21 mouse cellular contexts compared by ENCODE assay signal in genomic region chr6:46696187-46696586, GRCm38 (mm10).
"Had no signal": no experiment of that assay in that cellular context is flagged by ENCODE, and none has a peak within 500 bp of the region (broad histone marks: within the 10 kb centered on the region; RNA-seq: fewer than 3 reads in every experiment).

No protein-coding gene starts in this region.

- H3K27me3 ChIP-seq: kidney, embryonic 15.5 days; midbrain, embryonic 12.5 days; midbrain, embryonic 15.5 days; neural tube, embryonic 12.5 days; neural tube, embryonic 15.5 days had no signal

- DNase-seq: kidney, postnatal 10 days; kidney, postnatal 36 days; layer of hippocampus, postnatal 36 days; liver, postnatal 0 days; lung, embryonic 14.5 days; right cerebral cortex, adult 18-20 months; right cerebral cortex, postnatal 14 days; right cerebral cortex, postnatal 4 days; thymus, adult 2 months; thymus, postnatal 14 days; thymus, postnatal 4 days had no signal

- ATAC-seq: liver, postnatal 0 days; lung, postnatal 0 days; midbrain, embryonic 15.5 days had no signal

- H3K4me1 ChIP-seq: kidney, embryonic 15.5 days; midbrain, embryonic 12.5 days; midbrain, embryonic 15.5 days; neural tube, embryonic 12.5 days had no signal

- H3K36me3 ChIP-seq: kidney, embryonic 15.5 days; midbrain, embryonic 12.5 days; midbrain, embryonic 15.5 days; neural tube, embryonic 12.5 days; neural tube, embryonic 15.5 days had no signal

- H3K4me3 ChIP-seq: kidney, embryonic 15.5 days; left cerebral cortex, adult 2 months; midbrain, embryonic 12.5 days; midbrain, embryonic 15.5 days; neural tube, embryonic 12.5 days; neural tube, embryonic 15.5 days had no signal

- H3K9me3 ChIP-seq: kidney, embryonic 15.5 days; midbrain, embryonic 12.5 days; midbrain, embryonic 15.5 days; neural tube, embryonic 12.5 days; neural tube, embryonic 15.5 days had no signal

- H3K4me2 ChIP-seq: kidney, embryonic 15.5 days; lung, embryonic 14.5 days; midbrain, embryonic 12.5 days; midbrain, embryonic 15.5 days; neural tube, embryonic 12.5 days; neural tube, embryonic 15.5 days had no signal

- H3K27ac ChIP-seq: kidney, embryonic 15.5 days; left cerebral cortex, adult 2 months; liver, embryonic 14.5 days; macrophage; midbrain, embryonic 12.5 days; midbrain, embryonic 15.5 days; neural tube, embryonic 12.5 days; neural tube, embryonic 15.5 days; stomach, postnatal 0 days had no signal

- H3K9ac ChIP-seq: kidney, embryonic 15.5 days; liver, embryonic 14.5 days; liver, postnatal 0 days; lung, embryonic 14.5 days; midbrain, embryonic 12.5 days; midbrain, embryonic 15.5 days; neural tube, embryonic 12.5 days; neural tube, embryonic 15.5 days had no signal
